Mouse (Mus musculus) embryonic facial prominence, embryonic 13.5 days (tissue): ENCODE data around the gene Adora1. TPM values are rescaled to one million over a fixed set of nuclear protein-coding genes. Genes with fewer than 3 reads are reported as not detected.
"Not testable (repeated sequence)": the region's sequence is repeated elsewhere in the genome, so short reads cannot be mapped to it uniquely, and the experiment has no call there.

Experiments
- ATAC-seq: fragments of 200-750 bp; cut with Nextera tagmentation; 2 replicates; pipeline ENCODE4 v1.8.0; 2017; ENCODE audit warnings: low read depth; ENCODE audit not compliant: insufficient number of reproducible peaks, insufficient read depth, low FRiP score, low TSS enrichment
- H3K27ac ChIP-seq: fragments of 300-500 bp; sonication (generic); 2 replicates; pipeline ENCODE4 v1.5.1; 2015; ENCODE audit warnings: moderate library complexity, mild to moderate bottlenecking, inconsistent platforms
- H3K27me3 ChIP-seq: fragments of 300-500 bp; sonication (generic); 2 replicates; pipeline ENCODE4 v1.6.1; 2015; ENCODE audit warnings: mild to moderate bottlenecking, inconsistent platforms
- H3K36me3 ChIP-seq: fragments of 300-500 bp; sonication (generic); 2 replicates; pipeline ENCODE4 v1.6.1; 2015; ENCODE audit warnings: mild to moderate bottlenecking, inconsistent platforms
- H3K4me1 ChIP-seq: fragments of 300-500 bp; sonication (generic); 2 replicates; pipeline ENCODE4 v1.6.1; 2015; ENCODE audit warnings: inconsistent platforms
- H3K4me2 ChIP-seq: fragments of 300-500 bp; sonication (generic); 2 replicates; pipeline ENCODE4 v1.6.1; 2015; ENCODE audit warnings: moderate library complexity, mild to moderate bottlenecking, inconsistent platforms
- H3K4me3 ChIP-seq: fragments of 300-500 bp; sonication (generic); 2 replicates; pipeline ENCODE4 v1.5.1; 2015; ENCODE audit warnings: mild to moderate bottlenecking, inconsistent platforms
- H3K9ac ChIP-seq: fragments of 300-500 bp; sonication (generic); 2 replicates; pipeline ENCODE4 v1.6.1; 2015; ENCODE audit warnings: mild to moderate bottlenecking, inconsistent platforms
- H3K9me3 ChIP-seq: fragments of 300-500 bp; sonication (generic); 2 replicates; pipeline ENCODE4 v1.6.1; 2016; ENCODE audit warnings: inconsistent platforms
- WGBS: fragments of 180-500 bp; shearing (Covaris S2); methylation state at CpG from one replicate; pipeline ENCODE4 v1.1.7; 2015; ENCODE audit warnings: mixed read lengths; 5-methylcytosine and 5-hydroxymethylcytosine counted together
- polyA plus RNA-seq: library from polyadenylated mRNA; unstranded; fragments of >200 nt; fragmentation: Nextera tagmentation; extraction: Ambion mirVana; gene quantifications from 2 replicates; pipeline ENCODE4 v1.2.1, GENCODE M21; 2015

Gene Adora1
- polyA plus RNA-seq, 1 experiment from 2014 or later: 1.5 TPM

DNA sequence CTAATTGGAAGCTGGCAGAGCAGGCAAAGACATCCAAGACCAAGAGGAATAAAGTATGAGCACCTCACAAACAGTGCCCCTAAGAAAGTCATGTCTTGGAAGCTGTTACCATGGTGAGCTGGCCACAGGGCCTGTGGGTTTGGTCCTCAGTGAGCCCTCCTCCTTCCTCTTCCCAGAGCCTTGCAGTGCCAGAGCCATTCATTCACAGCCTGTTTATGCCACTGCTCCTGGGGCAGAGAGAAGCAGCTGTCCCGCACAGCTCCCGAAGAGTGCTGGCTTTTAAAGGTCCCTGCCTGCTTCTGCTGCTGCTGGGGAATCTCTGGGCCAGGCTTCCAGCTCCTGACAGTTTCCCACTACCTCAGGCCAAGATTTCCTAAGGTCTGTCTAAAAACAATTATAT is 30.6 kb upstream of the Adora1 start:
- H3K4me1 ChIP-seq: no peaks in the 10 kb centered on the region

DNA sequence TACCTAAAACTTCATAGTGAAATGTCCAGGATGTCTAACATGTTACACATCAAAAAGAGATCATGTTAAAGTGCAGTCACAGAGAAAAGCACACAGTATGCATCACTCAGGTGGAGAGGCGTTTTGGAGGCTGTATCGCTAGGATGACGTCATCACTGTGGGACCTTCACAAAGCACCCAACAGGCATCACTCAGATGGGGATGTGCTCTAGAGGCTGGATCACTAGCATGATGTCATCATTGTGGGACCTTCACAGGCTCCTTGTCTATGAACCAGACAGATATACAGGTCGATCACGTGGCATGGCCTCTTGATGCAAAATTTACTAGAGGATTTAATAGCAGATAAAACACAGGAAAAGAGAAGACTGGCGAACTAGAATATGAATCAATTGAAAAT is 29.1 kb upstream of the Adora1 start:
- no peaks in the 10 kb centered on the region for H3K4me1 ChIP-seq
- WGBS: 88% methylated on average over 6 of the region's 6 CpGs
- no peaks in the 10 kb centered on the region for H3K36me3 ChIP-seq

More for the DNA sequence above, 30.6 kb upstream of the Adora1 start:
- Histone ChIP-seq H3K9ac (no peak overlapping the region), H3K4me2 (no peak overlapping the region), H3K9me3 (peaks cover 3% of the 10 kb centered on the region; the same call in 1 of the 2 replicates), H3K4me3 (no peak overlapping the region), H3K27me3 (no peaks in the 10 kb centered on the region), H3K27ac (no peak overlapping the region), H3K36me3 (no peaks in the 10 kb centered on the region)
- no peak for ATAC-seq
- 43% methylated on average over 2 of the region's 2 CpGs for WGBS

DNA sequence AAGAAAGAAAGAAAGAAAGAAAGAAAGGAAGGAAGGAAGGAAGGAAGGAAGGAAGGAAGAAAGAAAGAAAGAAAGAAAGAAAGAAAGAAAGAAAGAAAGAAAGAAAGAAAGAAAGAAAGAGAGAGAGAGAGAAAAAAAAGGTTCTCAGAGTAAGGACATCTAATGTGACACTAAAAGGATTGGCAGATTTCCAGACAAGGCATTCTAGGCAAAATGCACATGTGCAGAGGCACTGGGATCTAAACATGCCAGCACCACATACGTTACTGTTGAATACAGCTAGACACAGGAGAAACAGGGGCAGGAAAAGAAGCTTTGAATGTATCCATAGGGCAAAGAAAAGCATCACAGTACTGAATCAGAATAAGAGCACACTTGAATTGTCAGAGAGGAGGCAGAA is 14.4 kb upstream of the Adora1 start:
- not testable (repeated sequence) for H3K36me3 ChIP-seq, H3K4me3 ChIP-seq, H3K9ac ChIP-seq, H3K4me2 ChIP-seq, ATAC-seq, H3K4me1 ChIP-seq, H3K9me3 ChIP-seq, H3K27me3 ChIP-seq, H3K27ac ChIP-seq
- 57% methylated on average over 1 of the region's 1 CpGs for WGBS

More for the DNA sequence above, 29.1 kb upstream of the Adora1 start:
- ATAC-seq: no peak
- H3K27me3 ChIP-seq: no peaks in the 10 kb centered on the region
- no peak overlapping the region for H3K9ac ChIP-seq
- peaks cover 3% of the 10 kb centered on the region; the same call in 1 of the 2 replicates for H3K9me3 ChIP-seq
- no peak overlapping the region for H3K4me2 ChIP-seq
- H3K27ac ChIP-seq: no peak overlapping the region
- H3K4me3 ChIP-seq: no peak overlapping the region

DNA sequence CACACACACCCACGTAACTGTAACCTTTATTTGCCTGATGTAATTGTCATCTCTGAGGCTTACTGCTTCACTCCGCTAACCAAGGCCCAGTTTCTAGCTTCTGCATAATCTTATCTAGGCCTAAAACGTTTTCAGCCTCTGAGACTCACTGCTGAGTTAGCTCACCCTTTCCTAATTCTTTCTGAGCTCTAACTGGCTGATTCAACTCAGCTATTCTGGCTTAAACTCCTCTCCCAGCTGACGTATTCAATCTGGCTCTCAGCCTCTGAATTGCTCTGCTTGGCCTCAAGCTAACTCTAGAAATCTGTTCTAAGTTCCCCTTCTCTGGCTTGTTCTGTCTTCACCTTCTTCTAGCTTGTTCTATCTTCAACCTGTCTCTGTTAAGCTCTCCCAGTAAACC is 11.4 kb upstream of the Adora1 start:
- no peak for ATAC-seq
- Histone ChIP-seq H3K36me3 (no peaks in the 10 kb centered on the region), H3K9ac (no peak overlapping the region), H3K4me2 (no peak overlapping the region), H3K4me3 (no peak overlapping the region), H3K4me1 (peaks cover 12% of the 10 kb centered on the region), H3K9me3 (no peaks in the 10 kb centered on the region), H3K27ac (no peak overlapping the region), H3K27me3 (no peaks in the 10 kb centered on the region)
- 54% methylated on average over 4 of the region's 4 CpGs for WGBS

DNA sequence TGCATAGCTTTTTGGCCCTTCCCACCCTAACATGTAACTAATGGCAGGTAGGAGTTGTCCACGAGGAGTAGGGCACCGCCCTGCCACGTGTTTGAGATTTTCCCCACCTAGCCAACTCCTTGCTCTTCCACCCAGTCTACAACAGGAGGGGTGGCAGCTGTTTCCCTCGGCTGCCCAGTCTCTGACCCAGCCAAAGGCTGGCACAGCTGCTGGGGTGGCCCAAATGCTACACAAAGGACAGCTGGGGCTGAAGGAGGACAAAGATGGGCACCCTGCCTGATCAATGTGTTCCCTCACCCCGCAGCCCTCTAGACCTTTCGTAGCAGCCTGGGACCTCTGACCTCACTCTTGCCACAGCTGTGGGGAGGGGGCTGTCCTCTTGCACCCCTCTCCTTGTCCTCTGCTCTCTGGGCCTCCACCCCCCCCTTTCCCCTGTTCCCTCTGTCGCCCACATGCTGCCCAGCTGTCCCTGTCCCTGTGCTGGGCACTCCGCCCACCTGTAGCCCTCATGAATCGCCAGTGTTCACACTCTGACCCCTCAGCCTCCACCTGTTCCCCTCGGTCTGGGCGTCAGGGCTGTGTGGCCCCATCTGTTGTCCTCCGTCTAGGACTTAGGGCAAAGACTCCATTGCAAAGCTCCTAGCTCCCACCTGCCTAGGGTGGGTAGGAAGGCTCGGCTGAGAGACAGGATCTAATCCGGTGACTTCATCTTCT is 9.9 kb upstream of the Adora1 start:
- no peak overlapping the region for H3K4me3 ChIP-seq
- WGBS: 71% methylated on average over 14 of the region's 14 CpGs
- H3K4me2 ChIP-seq: no peak overlapping the region
- no peaks in the 10 kb centered on the region for H3K9me3 ChIP-seq
- H3K4me1 ChIP-seq: peaks cover 12% of the 10 kb centered on the region
- H3K27ac ChIP-seq: no peak overlapping the region
- 0 out of 2 replicates have a peak, but pooled peaks have one; percentile 15 for ATAC-seq
- peaks cover 1% of the 10 kb centered on the region; the same call in 1 of the 2 replicates for H3K27me3 ChIP-seq
- no peak overlapping the region for H3K9ac ChIP-seq
- H3K36me3 ChIP-seq: no peaks in the 10 kb centered on the region

DNA sequence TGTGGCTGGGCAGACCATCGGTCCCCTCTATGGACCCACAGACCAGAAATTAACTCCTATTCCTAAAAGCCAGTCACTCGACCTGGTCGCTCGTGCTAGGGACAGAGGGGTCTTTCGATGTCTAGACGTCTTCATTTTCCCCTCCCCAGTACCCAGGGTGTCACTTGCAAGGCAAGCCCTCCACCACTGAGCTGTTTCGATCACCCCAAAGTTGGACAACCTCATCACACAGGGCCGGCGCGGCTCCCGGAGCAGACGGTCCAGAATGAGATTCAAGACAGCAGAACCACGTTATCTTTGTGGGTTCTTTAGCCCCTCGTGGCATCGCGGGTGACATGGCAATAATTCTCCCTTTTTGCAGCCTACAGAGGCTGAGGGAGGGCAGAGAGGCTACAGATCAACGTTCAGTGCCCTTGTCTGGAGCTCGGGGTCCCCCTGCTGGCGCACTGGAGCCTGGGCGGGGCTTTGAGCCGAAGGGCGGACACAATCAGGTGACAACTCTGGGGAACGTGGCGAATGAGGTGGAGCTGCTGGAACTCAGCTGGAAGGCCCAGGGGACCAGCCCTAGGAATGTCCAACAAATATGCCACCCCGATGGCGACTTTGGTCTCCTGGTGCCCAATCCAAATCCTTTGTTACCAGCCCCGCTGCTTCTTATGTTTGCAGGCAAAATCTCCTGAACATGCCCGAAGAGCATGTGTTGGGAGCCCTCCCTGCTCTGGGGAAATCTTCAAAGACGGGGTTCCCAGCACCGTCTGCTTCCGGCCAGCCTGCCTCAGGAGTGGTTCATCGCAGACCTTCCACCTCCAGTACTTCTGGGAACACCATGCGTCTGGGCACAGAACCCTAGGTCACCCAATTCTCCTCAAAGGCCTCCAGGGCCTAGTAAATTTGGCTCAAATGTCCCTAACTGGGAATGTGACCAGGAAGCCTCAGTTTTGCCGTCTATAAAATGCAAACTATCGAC is 9.0 kb upstream of the Adora1 start:
- Histone ChIP-seq H3K9me3 (no peaks in the 10 kb centered on the region), H3K4me3 (peak overlapping the region; percentile 25; the same call in 1 of the 2 replicates), H3K36me3 (no peaks in the 10 kb centered on the region), H3K27me3 (peaks cover 4% of the 10 kb centered on the region; the same call in 1 of the 2 replicates), H3K4me1 (peaks cover 12% of the 10 kb centered on the region), H3K27ac (no peak overlapping the region), H3K4me2 (peak overlapping the region; percentile 59), H3K9ac (peak overlapping the region; percentile 60; the same call in 1 of the 2 replicates)
- ATAC-seq: peak; percentile 75
- WGBS: 19% methylated on average over 35 of the region's 35 CpGs

DNA sequence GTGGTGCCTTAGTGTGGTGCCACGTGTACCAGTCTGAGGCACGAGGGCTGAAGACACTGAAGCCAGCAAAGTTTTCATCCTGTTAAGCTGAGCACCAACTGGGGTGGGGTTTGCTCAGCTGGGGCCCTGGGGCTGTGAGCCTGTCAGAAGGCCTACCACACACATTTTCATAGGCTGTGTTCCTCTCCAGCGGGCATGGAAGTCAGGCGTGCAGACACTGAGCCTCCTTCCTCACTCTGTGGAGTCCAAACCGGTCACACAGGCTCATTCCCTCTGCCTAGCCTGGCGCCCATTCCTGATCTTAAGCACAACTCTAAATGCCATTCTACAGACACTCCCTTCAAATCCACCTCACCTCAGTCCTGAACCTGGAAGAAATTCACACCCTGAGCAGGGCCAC is 8.3 kb upstream of the Adora1 start:
- 52% methylated on average over 6 of the region's 6 CpGs for WGBS
- peaks cover 12% of the 10 kb centered on the region for H3K4me1 ChIP-seq
- H3K4me3 ChIP-seq: no peak overlapping the region
- no peaks in the 10 kb centered on the region for H3K9me3 ChIP-seq
- H3K36me3 ChIP-seq: no peaks in the 10 kb centered on the region
- peak overlapping the region; percentile 59 for H3K4me2 ChIP-seq
- peaks cover 4% of the 10 kb centered on the region for H3K27me3 ChIP-seq
- no peak for ATAC-seq
- no peak overlapping the region for H3K27ac ChIP-seq
- no peak overlapping the region for H3K9ac ChIP-seq

DNA sequence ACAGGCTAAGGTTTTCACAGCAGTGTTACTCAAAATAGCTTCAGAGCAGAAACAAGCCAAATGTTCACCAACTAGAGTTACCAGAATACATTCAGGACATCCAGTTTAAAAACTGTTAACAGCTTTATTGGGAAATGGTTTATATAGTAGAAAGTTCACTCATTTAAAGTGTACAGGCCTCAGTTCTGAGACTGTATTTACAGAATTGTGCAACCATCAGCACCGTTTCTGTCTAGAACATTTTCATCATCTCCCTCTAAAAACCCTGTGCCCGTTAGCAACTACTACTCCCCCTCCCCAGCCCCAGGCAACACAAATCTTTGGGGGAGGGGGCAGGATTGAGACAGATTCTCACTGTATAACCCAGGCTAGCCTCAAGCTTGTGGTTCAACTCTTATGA is 7.1 kb upstream of the Adora1 start:
- Histone ChIP-seq H3K4me2 (no peak overlapping the region), H3K27ac (no peak overlapping the region), H3K4me1 (peaks cover 12% of the 10 kb centered on the region), H3K4me3 (no peak overlapping the region), H3K36me3 (no peaks in the 10 kb centered on the region), H3K9ac (no peak overlapping the region), H3K27me3 (peaks cover 10% of the 10 kb centered on the region), H3K9me3 (no peaks in the 10 kb centered on the region)
- no peak for ATAC-seq
- WGBS: 66% methylated on average over 2 of the region's 2 CpGs

DNA sequence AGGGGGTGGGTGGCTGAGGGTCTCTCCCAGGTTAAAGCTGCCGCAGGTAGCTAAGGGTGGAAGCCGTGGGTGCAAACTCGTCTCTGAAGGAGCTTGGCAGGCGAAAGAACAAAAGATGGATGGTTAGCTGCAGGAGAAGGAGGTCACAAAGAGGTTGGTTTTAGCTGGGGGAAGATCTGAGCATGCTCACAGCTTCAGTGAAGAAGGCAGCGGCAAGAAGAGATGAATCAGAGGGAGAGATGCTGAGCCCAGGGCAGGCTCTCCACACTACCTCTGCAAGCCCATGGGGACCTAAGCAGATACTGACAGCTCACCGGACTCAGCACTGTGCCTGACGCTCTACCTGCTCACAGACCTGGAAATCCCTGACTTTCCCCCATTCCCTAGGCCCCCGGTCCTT is 6.1 kb upstream of the Adora1 start:
- Histone ChIP-seq H3K4me1 (peaks cover 12% of the 10 kb centered on the region), H3K27me3 (peaks cover 19% of the 10 kb centered on the region), H3K27ac (no peak overlapping the region), H3K9me3 (no peaks in the 10 kb centered on the region), H3K4me3 (no peak overlapping the region), H3K4me2 (no peak overlapping the region), H3K9ac (no peak overlapping the region), H3K36me3 (no peaks in the 10 kb centered on the region)
- WGBS: 77% methylated on average over 8 of the region's 8 CpGs
- no peak for ATAC-seq

DNA sequence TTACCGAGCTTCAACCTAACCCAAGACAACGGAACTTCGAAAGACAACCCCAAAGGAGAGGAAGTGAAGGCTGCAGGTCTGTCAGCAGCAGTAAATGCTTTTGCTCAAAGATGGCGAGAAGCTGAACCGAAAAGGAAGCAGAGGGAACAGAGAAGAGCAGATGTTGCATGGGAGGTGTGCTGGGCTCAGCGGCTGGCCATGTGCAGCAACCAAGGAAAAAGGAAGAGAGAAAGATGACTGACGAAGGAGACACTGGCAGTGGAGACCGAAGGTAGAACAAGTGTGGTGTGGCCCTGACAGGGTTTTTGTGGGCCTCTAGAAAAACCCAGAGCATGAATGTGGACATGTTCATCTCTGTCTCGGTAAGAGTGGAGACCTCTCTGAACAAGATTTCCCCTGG is 5.5 kb upstream of the Adora1 start:
- no peaks in the 10 kb centered on the region for H3K9me3 ChIP-seq
- no peak overlapping the region for H3K27ac ChIP-seq
- no peaks in the 10 kb centered on the region for H3K36me3 ChIP-seq
- H3K4me2 ChIP-seq: no peak overlapping the region
- H3K27me3 ChIP-seq: peaks cover 25% of the 10 kb centered on the region
- 83% methylated on average over 9 of the region's 9 CpGs for WGBS
- ATAC-seq: no peak
- no peak overlapping the region for H3K9ac ChIP-seq
- H3K4me1 ChIP-seq: peaks cover 17% of the 10 kb centered on the region
- no peak overlapping the region for H3K4me3 ChIP-seq

DNA sequence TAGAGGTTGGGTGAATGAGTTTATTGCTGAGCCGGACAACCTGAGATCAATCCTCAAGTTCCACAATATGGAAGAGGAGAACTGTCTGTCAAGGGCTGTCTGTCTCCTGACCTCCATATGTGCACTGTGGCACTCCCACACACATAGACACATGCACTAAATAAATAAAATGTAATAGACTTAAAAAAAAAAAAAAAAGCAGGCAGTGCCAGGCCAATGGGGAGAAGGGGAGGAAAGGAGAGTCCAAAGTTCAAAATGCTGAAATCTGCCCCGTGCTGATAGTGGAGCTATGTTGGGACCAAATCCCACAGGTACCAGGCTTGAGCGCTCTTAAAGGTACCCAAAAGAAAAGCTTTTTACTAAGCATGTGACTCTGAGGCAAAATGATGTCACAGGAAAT is 2.2 kb upstream of the Adora1 start:
- Histone ChIP-seq H3K4me3 (no peak overlapping the region), H3K27me3 (peaks cover 55% of the 10 kb centered on the region), H3K4me2 (no peak overlapping the region), H3K27ac (no peak overlapping the region), H3K9ac (no peak overlapping the region), H3K4me1 (peaks cover 28% of the 10 kb centered on the region), H3K36me3 (no peaks in the 10 kb centered on the region), H3K9me3 (no peaks in the 10 kb centered on the region)
- WGBS: 77% methylated on average over 3 of the region's 3 CpGs
- no peak for ATAC-seq
